Mouse (Mus musculus) small intestine, adult 2 months (tissue): ENCODE data around the gene Pi4ka. TPM values are rescaled to one million over a fixed set of nuclear protein-coding genes. Genes with fewer than 3 reads are reported as not detected.
"Not testable (repeated sequence)": the region's sequence is repeated elsewhere in the genome, so short reads cannot be mapped to it uniquely, and the experiment has no call there.

Experiments
- H3K27ac ChIP-seq: fragments of 200-500 bp; 2 replicates; pipeline ENCODE4 v1.5.1; 2012; ENCODE audit warnings: low read depth, low read length, control low read depth, inconsistent platforms; ENCODE audit not compliant: insufficient read depth
- H3K27me3 ChIP-seq: fragments of 200-500 bp; 2 replicates; pipeline ENCODE4 v1.6.1; 2012; ENCODE audit warnings: mild to moderate bottlenecking, moderate library complexity, low read length, inconsistent platforms; ENCODE audit not compliant: control insufficient read depth, insufficient read depth
- H3K36me3 ChIP-seq: fragments of 200-500 bp; 2 replicates; pipeline ENCODE4 v1.6.1; 2012; ENCODE audit warnings: mild to moderate bottlenecking, low read length, control low read depth, inconsistent platforms; ENCODE audit not compliant: control insufficient read depth, insufficient read depth
- H3K4me1 ChIP-seq: fragments of 200-500 bp; 2 replicates; pipeline ENCODE4 v1.6.1; 2012; ENCODE audit warnings: low read length, inconsistent platforms, mixed read lengths; ENCODE audit not compliant: control insufficient read depth, insufficient read depth, insufficient read length
- H3K4me3 ChIP-seq: fragments of 200-500 bp; 2 replicates; pipeline ENCODE4 v1.5.1; 2012; ENCODE audit warnings: low read depth, mild to moderate bottlenecking, control low read depth, inconsistent platforms, low read length, moderate library complexity
- CTCF ChIP-seq: fragments of 200-500 bp; IDR thresholded peaks from 2 replicates; pipeline ENCODE4 v1.5.1; 2012; ENCODE audit warnings: low read depth, mild to moderate bottlenecking, control low read depth, inconsistent platforms, low read length, moderate library complexity, mixed read lengths; ENCODE audit not compliant: insufficient replicate concordance, insufficient read length; ENCODE audit errors: extremely low read depth
- POLR2A ChIP-seq: fragments of 200-500 bp; IDR thresholded peaks from 2 replicates; pipeline ENCODE4 v1.6.1; 2012; ENCODE audit warnings: low read depth, mild to moderate bottlenecking, control low read depth, inconsistent platforms, low read length, moderate library complexity
- WGBS: fragments of 180-500 bp; shearing (Covaris S2); methylation state at CpG from one replicate; pipeline ENCODE4 v1.1.7; 2018; 5-methylcytosine and 5-hydroxymethylcytosine counted together
- polyA plus RNA-seq: library from polyadenylated mRNA; depleted of rRNA; stranded (reverse); fragments of >200 nt; gene quantifications from 2 replicates; pipeline ENCODE4 v1.2.3, GENCODE M21; 2012; rRNA removed

Pi4ka gene
- polyA plus RNA-seq, 1 experiment = 56.9 TPM

DNA sequence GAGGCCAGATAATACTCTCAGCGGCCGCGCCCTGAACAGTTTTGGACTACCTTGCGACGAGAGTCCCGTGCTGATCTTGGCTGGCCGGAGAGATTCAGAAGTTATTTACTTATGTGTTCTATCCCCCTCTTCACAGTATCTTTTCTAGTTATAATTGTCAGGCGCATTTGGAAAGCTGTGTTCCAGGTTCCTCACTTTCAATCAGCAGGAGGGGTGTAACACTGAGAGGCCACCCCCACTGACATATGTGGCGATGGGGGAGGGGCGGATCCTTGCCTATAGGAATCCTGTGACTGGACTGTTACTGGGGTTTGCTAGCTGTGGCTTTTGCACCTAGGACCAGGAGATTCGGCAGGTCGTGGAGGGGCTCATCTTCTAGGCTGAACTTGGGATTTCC, 171.6 kb downstream of the Pi4ka start:
- WGBS = 4% methylated on average over 12 of the region's 12 CpGs
- Histone ChIP-seq H3K27me3 (no peaks in the 10 kb centered on the region), H3K4me1 (peaks cover 30% of the 10 kb centered on the region), H3K4me3 (peak overlapping the region; percentile 89), H3K27ac (no peak overlapping the region), H3K36me3 (no peaks in the 10 kb centered on the region)
- TF ChIP-seq CTCF = no peak
- no peak for TF ChIP-seq POLR2A

DNA sequence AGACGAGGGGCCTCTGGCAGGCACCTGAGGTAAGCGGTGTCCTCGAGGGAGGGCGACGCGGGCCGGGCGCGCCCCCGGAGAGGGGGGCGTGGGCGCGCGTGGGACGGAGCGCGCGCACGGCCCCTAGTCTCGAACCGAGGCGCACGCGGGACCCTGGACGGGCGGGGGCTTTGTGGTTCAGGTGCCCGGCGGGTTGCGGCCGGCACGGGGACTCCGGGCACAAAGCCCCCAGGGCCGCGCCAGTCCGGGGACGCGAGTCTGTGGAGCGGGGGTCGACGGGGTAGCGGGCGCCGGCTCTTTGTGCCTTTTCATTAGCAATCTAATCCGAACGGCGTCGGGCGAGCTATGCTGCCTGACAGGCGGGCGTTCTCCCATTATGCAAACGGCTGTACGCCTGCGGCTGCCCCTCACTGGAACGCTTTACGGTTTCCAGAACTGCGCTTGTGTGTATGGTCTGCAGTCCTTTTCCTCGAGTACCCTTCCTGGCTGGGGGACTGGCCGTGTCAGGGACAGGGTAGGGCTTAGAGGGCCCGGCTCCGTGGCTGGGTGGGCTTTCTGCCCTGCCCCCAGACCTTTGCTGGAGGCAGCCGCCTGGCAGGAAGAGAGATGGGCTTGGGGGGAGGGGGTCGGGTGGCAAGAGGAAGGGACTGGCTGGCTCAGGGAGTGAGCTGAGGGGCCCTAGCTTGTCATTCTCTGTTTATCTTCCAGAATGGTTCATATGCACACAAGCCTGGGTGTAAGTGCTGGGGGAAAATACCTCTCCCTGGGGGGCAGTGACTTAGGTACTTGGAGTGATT, 172.2 kb downstream of the Pi4ka start:
- Histone ChIP-seq H3K27me3 (no peaks in the 10 kb centered on the region), H3K4me1 (peaks cover 26% of the 10 kb centered on the region), H3K4me3 (peak overlapping the region; percentile 89), H3K27ac (peak overlapping the region; percentile 11), H3K36me3 (no peaks in the 10 kb centered on the region)
- no peak for TF ChIP-seq CTCF
- TF ChIP-seq POLR2A = no peak
- under 1% methylated on average over 62 of the region's 62 CpGs for WGBS

GRCm38 (mm10) chr16:17232794-17233701, 173.1 kb downstream of the Pi4ka start, which contains the start of gene Hic2:
Hic2 (plus strand) TSS chr16:17233572.
- H3K36me3 ChIP-seq = no peaks in the 10 kb centered on the region
- WGBS = 7% methylated on average over 55 of the region's 59 CpGs
- H3K4me1 ChIP-seq = peaks cover 20% of the 10 kb centered on the region
- TF ChIP-seq POLR2A (peak; percentile 87; the same call in 1 of the 2 replicates), CTCF (no peak)
- peak within 1 kb of the TSS; percentile 11 for H3K27ac ChIP-seq
- peak within 1 kb of the TSS; percentile 89 for H3K4me3 ChIP-seq
- H3K27me3 ChIP-seq = no peaks in the 10 kb centered on the region

- H3K4me3 ChIP-seq, H3K36me3 ChIP-seq, H3K27ac ChIP-seq, H3K27me3 ChIP-seq: not testable (repeated sequence)
- WGBS = 90% methylated on average over 2 of the region's 2 CpGs
- peaks cover 14% of the 10 kb centered on the region for H3K4me1 ChIP-seq
Observed at GRCm38 (mm10) chr16:17231523-17231922, 174.6 kb downstream of the Pi4ka start.

Other genes starting within 250 kb of the Pi4ka start
- 24.3 and 62.7 TPM in 2 replicates for gene Ube2l3, start 203.7 kb downstream of the Pi4ka start, polyA plus RNA-seq
- 0.04 and 0.15 TPM in 2 replicates for gene Rimbp3, start 197.7 kb downstream of the Pi4ka start, polyA plus RNA-seq
- 1.7 and 1.8 TPM in 2 replicates for gene Hic2, start 172.7 kb downstream of the Pi4ka start, polyA plus RNA-seq
- gene Tmem191c, start 130.2 kb downstream of the Pi4ka start, polyA plus RNA-seq = 9.3 and 10.6 TPM in 2 replicates
- gene Serpind1, start 74.9 kb downstream of the Pi4ka start, polyA plus RNA-seq = 0.13 TPM in 1 of 2 replicates, not detected in the other
- 3.8 and 7.5 TPM in 2 replicates for gene Snap29, start 328 bp downstream of the Pi4ka start, polyA plus RNA-seq
- gene Crkl, start 45.7 kb upstream of the Pi4ka start, polyA plus RNA-seq = 33.5 and 47.3 TPM in 2 replicates
- 0.60 and 0.67 TPM in 2 replicates for gene Aifm3, start 83.3 kb upstream of the Pi4ka start, polyA plus RNA-seq
- gene Lztr1, start 102.4 kb upstream of the Pi4ka start, polyA plus RNA-seq = 130 and 197 TPM in 2 replicates
- 43.1 and 88.8 TPM in 2 replicates for gene Thap7, start 124.8 kb upstream of the Pi4ka start, polyA plus RNA-seq
- 0.23 TPM in 1 of 2 replicates, not detected in the other for gene Lrrc74b, start 154.9 kb upstream of the Pi4ka start, polyA plus RNA-seq
- gene P2rx6, start 155.6 kb upstream of the Pi4ka start, polyA plus RNA-seq = 0.84 and 1.4 TPM in 2 replicates
- 13.5 and 13.7 TPM in 2 replicates for gene Slc7a4, start 176.9 kb upstream of the Pi4ka start, polyA plus RNA-seq
- gene Smpd4, start 213.0 kb upstream of the Pi4ka start, polyA plus RNA-seq = 13.6 and 24.3 TPM in 2 replicates
- gene Ccdc74a, start 240.2 kb upstream of the Pi4ka start, polyA plus RNA-seq = 0.39 and 0.76 TPM in 2 replicates